In genomic region chr13:30253636-30254264, GRCm38 (mm10) we compare ENCODE assay signal across 10 mouse cellular contexts.
DNase-seq lines count a peak whose midpoint lies in the region; ATAC-seq and TF ChIP-seq lines count a peak whose summit lies in the region.
"Had no signal": no experiment of that assay in that cellular context is flagged by ENCODE, and none has a peak within 500 bp of the region (broad histone marks: within the 10 kb centered on the region; RNA-seq: fewer than 3 reads in every experiment).

No protein-coding gene starts in this region.

- no peak overlapping the region for H3K4me3 ChIP-seq in hindbrain, embryonic 15.5 days
- no peak overlapping the region for H3K4me3 ChIP-seq in hindbrain, embryonic 13.5 days
- no peak overlapping the region for H3K4me3 ChIP-seq in heart, embryonic 10.5 days
- H3K4me3 ChIP-seq in limb, embryonic 14.5 days (replicated peaks; ENCODE audit: low read length) = no peak overlapping the region
- H3K4me3 ChIP-seq in liver, embryonic 12.5 days = no peak overlapping the region
- H3K4me3 ChIP-seq: liver, embryonic 15.5 days had no signal

- WGBS in hindbrain, embryonic 15.5 days = 16% methylated on average over 5 of the region's 5 CpGs
- WGBS in hindbrain, embryonic 13.5 days = 12% methylated on average over 5 of the region's 5 CpGs
- 22% methylated on average over 5 of the region's 5 CpGs for WGBS in heart, embryonic 10.5 days
- WGBS in limb, embryonic 14.5 days = 38% methylated on average over 5 of the region's 5 CpGs
- 39% methylated on average over 5 of the region's 5 CpGs for WGBS in liver, embryonic 12.5 days (ENCODE audit: insufficient replicate concordance)

- H3K27me3 ChIP-seq in hindbrain, embryonic 15.5 days = no peaks in the 10 kb centered on the region
- H3K27me3 ChIP-seq in hindbrain, embryonic 13.5 days = 0 out of 2 replicates have a peak, but pooled peaks cover 2% of the 10 kb centered on the region
- peaks cover 6% of the 10 kb centered on the region; the same call in 1 of the 2 replicates for H3K27me3 ChIP-seq in heart, embryonic 10.5 days (ENCODE audit: insufficient read depth, poor library complexity, severe bottlenecking)
- H3K27me3 ChIP-seq in limb, embryonic 14.5 days (ENCODE audit: control insufficient read depth, insufficient read depth, low read length) = no peaks in the 10 kb centered on the region
- H3K27me3 ChIP-seq in liver, embryonic 12.5 days (replicated peaks) = no peaks in the 10 kb centered on the region
- H3K27me3 ChIP-seq: CH12.LX; liver, embryonic 15.5 days had no signal

- no peaks in the 10 kb centered on the region for H3K36me3 ChIP-seq in hindbrain, embryonic 15.5 days
- no peaks in the 10 kb centered on the region for H3K36me3 ChIP-seq in hindbrain, embryonic 13.5 days
- no peaks in the 10 kb centered on the region for H3K36me3 ChIP-seq in heart, embryonic 10.5 days
- H3K36me3 ChIP-seq in limb, embryonic 14.5 days (ENCODE audit: control insufficient read depth, insufficient read depth, low read length) = no peaks in the 10 kb centered on the region
- H3K36me3 ChIP-seq in liver, embryonic 12.5 days = no peaks in the 10 kb centered on the region
- H3K36me3 ChIP-seq: liver, embryonic 15.5 days had no signal

- TF ChIP-seq POLR2A in limb, embryonic 14.5 days (IDR thresholded peaks at IDR 0.05; ENCODE audit: borderline replicate concordance, extremely low read depth, insufficient read depth, insufficient read length) = no peak

- H3K4me1 ChIP-seq in hindbrain, embryonic 15.5 days (replicated peaks) = peaks cover 5% of the 10 kb centered on the region; the same call in 1 of the 2 replicates
- peaks cover 6% of the 10 kb centered on the region for H3K4me1 ChIP-seq in hindbrain, embryonic 13.5 days (replicated peaks)
- H3K4me1 ChIP-seq in heart, embryonic 10.5 days = peaks cover 30% of the 10 kb centered on the region
- no peaks in the 10 kb centered on the region for H3K4me1 ChIP-seq in limb, embryonic 14.5 days (ENCODE audit: control insufficient read depth, insufficient read depth, low read length)
- no peaks in the 10 kb centered on the region for H3K4me1 ChIP-seq in liver, embryonic 12.5 days
- H3K4me1 ChIP-seq: liver, embryonic 15.5 days had no signal

- no peak overlapping the region for H3K9ac ChIP-seq in hindbrain, embryonic 15.5 days
- no peak overlapping the region for H3K9ac ChIP-seq in hindbrain, embryonic 13.5 days
- no peak overlapping the region for H3K9ac ChIP-seq in limb, embryonic 14.5 days (ENCODE audit: low read depth, low read length, severe bottlenecking)
- no peak overlapping the region for H3K9ac ChIP-seq in liver, embryonic 12.5 days
- H3K9ac ChIP-seq: liver, embryonic 15.5 days had no signal

- H3K27ac ChIP-seq in hindbrain, embryonic 15.5 days (replicated peaks) = no peak overlapping the region
- no peak overlapping the region for H3K27ac ChIP-seq in hindbrain, embryonic 13.5 days
- H3K27ac ChIP-seq in heart, embryonic 10.5 days = peak overlapping the region; percentile 73
- no peak overlapping the region for H3K27ac ChIP-seq in limb, embryonic 14.5 days (replicated peaks; ENCODE audit: low read depth, low read length)
- no peak overlapping the region for H3K27ac ChIP-seq in liver, embryonic 12.5 days
- H3K27ac ChIP-seq: liver, embryonic 15.5 days had no signal

- no peaks in the 10 kb centered on the region for H3K9me3 ChIP-seq in hindbrain, embryonic 15.5 days
- H3K9me3 ChIP-seq in hindbrain, embryonic 13.5 days = no peaks in the 10 kb centered on the region
- H3K9me3 ChIP-seq in heart, embryonic 10.5 days = no peaks in the 10 kb centered on the region
- H3K9me3 ChIP-seq in limb, embryonic 14.5 days (ENCODE audit: control insufficient read depth, low read length) = no peaks in the 10 kb centered on the region
- no peaks in the 10 kb centered on the region for H3K9me3 ChIP-seq in liver, embryonic 12.5 days (replicated peaks)
- H3K9me3 ChIP-seq: liver, embryonic 15.5 days had no signal

- DNase-seq in heart, embryonic 10.5 days (ENCODE audit: low spot score) = no peak
- DNase-seq in limb, embryonic 14.5 days (ENCODE audit: low spot score) = peak; percentile 69
- no peak for DNase-seq in thymus, postnatal 4 days
- DNase-seq in ovary, adult 18-20 months (ENCODE audit: low spot score) = no peak

- H3K4me2 ChIP-seq in hindbrain, embryonic 15.5 days = no peak overlapping the region
- H3K4me2 ChIP-seq in hindbrain, embryonic 13.5 days = no peak overlapping the region
- H3K4me2 ChIP-seq in limb, embryonic 14.5 days (replicated peaks; ENCODE audit: low read depth, low read length, severe bottlenecking) = no peak overlapping the region
- H3K4me2 ChIP-seq in liver, embryonic 12.5 days = no peak overlapping the region
- H3K4me2 ChIP-seq: liver, embryonic 15.5 days had no signal

- peak; percentile 54; the same call in 1 of the 2 replicates for ATAC-seq in hindbrain, embryonic 15.5 days (ENCODE audit: low FRiP score, low read depth)
- no peak for ATAC-seq in hindbrain, embryonic 13.5 days (ENCODE audit: low FRiP score)
- ATAC-seq in common myeloid progenitor, adult 5-6 weeks (replicated peaks; ENCODE audit: low read depth, poor library complexity, severe bottlenecking) = peak; percentile 62
- ATAC-seq in limb, embryonic 14.5 days (ENCODE audit: low FRiP score, low read depth) = peak; percentile 30; the same call in 1 of the 2 replicates
- ATAC-seq in liver, embryonic 12.5 days = no peak

Comparison
In these comparisons a context has a peak if more than half of its experiments do, and no peak if none do; other contexts are left out.
1. ATAC-seq: peak in hindbrain, embryonic 15.5 days (single experiment), common myeloid progenitor, adult 5-6 weeks (single experiment) and limb, embryonic 14.5 days (single experiment); none in hindbrain, embryonic 13.5 days (single experiment) and liver, embryonic 12.5 days (single experiment).